Mouse (Mus musculus) lung, postnatal 4 days (tissue): Measurements from ENCODE around the gene Osbpl3.

ENCODE experiments used
- DNase-seq, 2 experiments: peaks; one replicate each; pipeline ENCODE4 v3.0.0; 2021

The Osbpl3 gene

GRCm38 (mm10) chr6:50328901-50329300 is 127.1 kb downstream of the Osbpl3 start:
- DNase-seq = peak in 1 of 2 experiments; percentile 26

- no peak for DNase-seq
Observed at GRCm38 (mm10) chr6:50326192-50326591, 129.8 kb downstream of the Osbpl3 start.

- no peak for DNase-seq
Observed at GRCm38 (mm10) chr6:50325485-50325884, 130.5 kb downstream of the Osbpl3 start.

GRCm38 (mm10) chr6:50322631-50323030 is 133.4 kb downstream of the Osbpl3 start:
- no peak for DNase-seq

- no peak for DNase-seq
Observed at GRCm38 (mm10) chr6:50321739-50322138, 134.3 kb downstream of the Osbpl3 start.

GRCm38 (mm10) chr6:50318590-50319172 is 137.3 kb downstream of the Osbpl3 start:
- DNase-seq = no peak

- no peak for DNase-seq
Observed at GRCm38 (mm10) chr6:50318150-50318549, 137.9 kb downstream of the Osbpl3 start.

- no peak for DNase-seq
Observed at GRCm38 (mm10) chr6:50316795-50317505, 139.1 kb downstream of the Osbpl3 start.

- DNase-seq = no peak
Observed at GRCm38 (mm10) chr6:50314406-50315071, 141.5 kb downstream of the Osbpl3 start.

- DNase-seq = peak; percentile 67 to 83
Observed at GRCm38 (mm10) chr6:50312647-50313046, 143.4 kb downstream of the Osbpl3 start.

GRCm38 (mm10) chr6:50309019-50309418 is 147.0 kb downstream of the Osbpl3 start:
- peak; percentile 31 to 59 for DNase-seq

- no peak for DNase-seq
Observed at GRCm38 (mm10) chr6:50306625-50307024, 149.4 kb downstream of the Osbpl3 start.

- peak; percentile 68 to 84 for DNase-seq
Observed at GRCm38 (mm10) chr6:50304949-50305491, 151.0 kb downstream of the Osbpl3 start.

GRCm38 (mm10) chr6:50301121-50301520 is 154.9 kb downstream of the Osbpl3 start:
- DNase-seq = no peak

GRCm38 (mm10) chr6:50300622-50301021 is 155.4 kb downstream of the Osbpl3 start:
- no peak for DNase-seq

GRCm38 (mm10) chr6:50299071-50299470 is 156.9 kb downstream of the Osbpl3 start:
- DNase-seq = no peak

GRCm38 (mm10) chr6:50297671-50298070 is 158.3 kb downstream of the Osbpl3 start:
- DNase-seq = no peak

GRCm38 (mm10) chr6:50295136-50295535 is 160.9 kb downstream of the Osbpl3 start:
- DNase-seq = no peak

- peak in 1 of 2 experiments; percentile 77 for DNase-seq
Observed at GRCm38 (mm10) chr6:50294128-50294527, 161.9 kb downstream of the Osbpl3 start.

- no peak for DNase-seq
Observed at GRCm38 (mm10) chr6:50291650-50292049, 164.4 kb downstream of the Osbpl3 start.

- no peak for DNase-seq
Observed at GRCm38 (mm10) chr6:50286881-50287280, 169.1 kb downstream of the Osbpl3 start.

GRCm38 (mm10) chr6:50279642-50280041 is 176.4 kb downstream of the Osbpl3 start:
- no peak for DNase-seq

GRCm38 (mm10) chr6:50273947-50274346 is 182.1 kb downstream of the Osbpl3 start:
- DNase-seq = no peak

- no peak for DNase-seq
Observed at GRCm38 (mm10) chr6:50273416-50273815, 182.6 kb downstream of the Osbpl3 start.
